Mouse (Mus musculus): ENCODE results near the gene Sertad4. TPM values are rescaled to one million over a fixed set of nuclear protein-coding genes. Genes with fewer than 3 reads are reported as not detected.

The Sertad4 gene
- polyA plus RNA-seq, 1 experiment from 2014 or later = 20.7 TPM

DNA sequence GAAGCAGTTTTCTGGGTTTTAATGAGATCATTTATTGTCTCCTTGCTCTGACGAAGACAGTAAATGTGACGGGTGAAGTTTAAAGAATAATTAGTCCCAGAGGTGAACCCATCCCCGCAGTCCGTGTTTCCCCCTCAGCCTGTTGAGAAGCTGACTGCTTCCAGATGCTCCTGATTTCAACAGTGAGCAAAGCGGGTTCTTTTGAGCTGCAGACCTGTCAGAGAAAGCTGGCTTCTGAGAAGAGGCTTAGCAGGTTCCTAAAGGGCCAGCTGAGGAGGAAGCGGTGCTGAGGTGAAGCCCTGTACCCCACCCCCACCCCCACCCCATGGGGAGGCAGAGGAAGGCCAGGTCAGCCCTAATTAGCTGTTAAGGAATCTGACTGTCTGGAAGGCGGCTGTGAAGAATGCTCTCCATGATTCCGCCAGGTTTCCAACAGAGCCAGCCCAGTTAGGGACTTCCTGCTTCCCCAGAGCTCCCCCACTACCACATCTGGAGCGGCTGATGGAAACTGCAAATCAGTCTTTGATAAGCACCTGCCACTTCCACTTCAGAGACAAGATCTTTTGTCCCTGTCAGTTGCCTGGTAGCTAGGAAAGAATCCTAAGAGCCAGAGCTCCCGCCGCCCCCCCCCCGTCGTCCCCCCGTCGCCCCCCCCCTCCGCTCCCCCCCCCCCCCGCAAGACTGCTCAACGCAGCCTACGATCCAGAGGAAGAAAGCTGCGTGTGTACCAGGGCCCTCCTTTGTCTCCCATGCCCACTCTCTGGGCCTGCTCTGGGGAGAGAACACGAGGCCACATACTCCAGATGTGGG lies 59.1 kb downstream of the Sertad4 start:
- Histone ChIP-seq H3K9me3 (ENCODE audit: control insufficient read depth, low read length) (no peaks in the 10 kb centered on the region), H3K4me3 (ENCODE audit: low read depth, low read length) (no peak overlapping the region), H3K4me1 (replicated peaks; ENCODE audit: control insufficient read depth, insufficient read depth, low read length) (peaks cover 40% of the 10 kb centered on the region), H3K36me3 (ENCODE audit: control insufficient read depth, insufficient read depth, low read length) (no peaks in the 10 kb centered on the region), H3K9ac (ENCODE audit: low read length) (no peak overlapping the region), H3K27ac (ENCODE audit: low read depth) (peak overlapping the region; percentile 59), H3K4me2 (ENCODE audit: low read length) (peak overlapping the region; percentile 14; the same call in 1 of the 2 replicates), H3K27me3 (replicated peaks; ENCODE audit: control insufficient read depth, insufficient read depth, low read length) (no peaks in the 10 kb centered on the region)
- peak; percentile 68 for DNase-seq (ENCODE audit: low spot score)
- WGBS = 11% methylated on average over 11 of the region's 21 CpGs
- ATAC-seq (replicated peaks; ENCODE audit: low FRiP score, low TSS enrichment, low read depth) = peak; percentile 21; the same call in 1 of the 2 replicates

GRCm38 (mm10) chr1:192794957-192795745 lies 60.4 kb downstream of the Sertad4 start:
- no peak overlapping the region for H3K9ac ChIP-seq (ENCODE audit: low read length)
- ATAC-seq (replicated peaks; ENCODE audit: low FRiP score, low TSS enrichment, low read depth) = no peak
- 64% methylated on average over 9 of the region's 9 CpGs for WGBS
- H3K4me3 ChIP-seq (ENCODE audit: low read depth, low read length) = no peak overlapping the region
- H3K4me1 ChIP-seq (replicated peaks; ENCODE audit: control insufficient read depth, insufficient read depth, low read length) = peaks cover 46% of the 10 kb centered on the region
- no peaks in the 10 kb centered on the region for H3K36me3 ChIP-seq (ENCODE audit: control insufficient read depth, insufficient read depth, low read length)
- no peaks in the 10 kb centered on the region for H3K9me3 ChIP-seq (ENCODE audit: control insufficient read depth, low read length)
- H3K27ac ChIP-seq (ENCODE audit: low read depth) = peak overlapping the region; percentile 58
- H3K27me3 ChIP-seq (replicated peaks; ENCODE audit: control insufficient read depth, insufficient read depth, low read length) = no peaks in the 10 kb centered on the region
- no peak overlapping the region for H3K4me2 ChIP-seq (ENCODE audit: low read length)
- no peak for DNase-seq (ENCODE audit: low spot score)

Other genes starting within 250 kb of the Sertad4 start
- 14.1 and 15.0 TPM in 2 replicates for gene Hhat, start 84.5 kb downstream of the Sertad4 start, polyA plus RNA-seq (2014; fragmentation: Nextera tagmentation; extraction: Ambion mirVana)
- 3.3 and 4.2 TPM in 2 replicates for gene Syt14, start 180.0 kb upstream of the Sertad4 start, polyA plus RNA-seq (2014; fragmentation: Nextera tagmentation; extraction: Ambion mirVana)